ENCODE assay signal across 11 mouse cellular contexts in the genomic region with DNA sequence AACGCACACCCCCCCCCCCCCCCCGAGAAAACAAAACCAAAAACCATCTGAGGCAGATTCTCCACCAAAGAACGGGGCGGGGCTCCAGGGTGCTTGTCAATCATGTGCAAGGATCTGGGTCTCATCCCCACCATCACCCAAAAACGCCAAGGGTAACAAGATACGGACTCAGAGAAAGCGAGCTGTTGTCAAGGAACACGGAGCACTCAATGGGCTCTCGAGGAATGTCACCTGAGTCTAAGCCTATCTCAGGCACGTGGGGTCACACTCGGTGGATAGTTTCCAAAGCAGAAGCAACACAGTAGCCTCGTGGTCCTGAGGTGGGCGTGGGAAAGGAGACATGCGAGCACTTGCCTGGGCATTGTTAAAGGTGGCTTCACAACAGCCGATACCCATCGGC. TPM values are rescaled to one million over a fixed set of nuclear protein-coding genes. Genes with fewer than 3 reads are reported as not detected.
DNase-seq lines count a peak whose midpoint lies in the region; ATAC-seq lines count a peak whose summit lies in the region.
"Had no signal": no experiment of that assay in that cellular context is flagged by ENCODE, and none has a peak within 500 bp of the region (broad histone marks: within the 10 kb centered on the region; RNA-seq: fewer than 3 reads in every experiment).

No protein-coding gene starts in this region.

- WGBS in heart, embryonic 13.5 days = 54% methylated on average over 16 of the region's 16 CpGs
- WGBS in neural tube, embryonic 13.5 days = 88% methylated on average over 16 of the region's 16 CpGs
- WGBS in hindbrain, embryonic 14.5 days = 72% methylated on average over 16 of the region's 16 CpGs

- no peaks in the 10 kb centered on the region for H3K9me3 ChIP-seq in heart, embryonic 13.5 days
- H3K9me3 ChIP-seq in neural tube, embryonic 13.5 days = no peaks in the 10 kb centered on the region
- no peaks in the 10 kb centered on the region for H3K9me3 ChIP-seq in hindbrain, embryonic 14.5 days (ENCODE audit: control insufficient read depth, low read length)

- H3K4me3 ChIP-seq in heart, embryonic 13.5 days = 0 out of 2 replicates have a peak overlapping the region, but pooled peaks have one; percentile 2
- no peak overlapping the region for H3K4me3 ChIP-seq in neural tube, embryonic 13.5 days
- H3K4me3 ChIP-seq in hindbrain, embryonic 14.5 days (replicated peaks; ENCODE audit: low read length) = no peak overlapping the region

- no peak for DNase-seq in heart, postnatal 4 days
- DNase-seq in neural tube, embryonic 10.5 days (ENCODE audit: extremely low spot score, low spot score) = no peak
- no peak for DNase-seq in hindbrain, embryonic 14.5 days (ENCODE audit: low spot score)
- peak; percentile 79 for DNase-seq in splenic B cell, adult 2 months (ENCODE audit: low read depth, low spot score)
- no peak for DNase-seq in retina, postnatal 1 day
- no peak for DNase-seq in urinary bladder, postnatal 10 days (ENCODE audit: low spot score)
- DNase-seq: cerebellum, postnatal 25 days; gastrocnemius, postnatal 25 days; kidney, postnatal 10 days had no signal

- no peak for ATAC-seq in heart, embryonic 13.5 days (ENCODE audit: extremely low read depth, insufficient number of reproducible peaks, low FRiP score, low TSS enrichment)
- no peak for ATAC-seq in neural tube, embryonic 13.5 days (ENCODE audit: low read depth)
- no peak for ATAC-seq in hindbrain, embryonic 14.5 days (ENCODE audit: low FRiP score)

- peak overlapping the region; percentile 62 for H3K4me2 ChIP-seq in heart, embryonic 13.5 days
- no peak overlapping the region for H3K4me2 ChIP-seq in neural tube, embryonic 13.5 days
- 0 out of 2 replicates have a peak overlapping the region, but pooled peaks have one; percentile 18 for H3K4me2 ChIP-seq in hindbrain, embryonic 14.5 days (replicated peaks)

- peak overlapping the region; percentile 79 for H3K9ac ChIP-seq in heart, embryonic 13.5 days
- H3K9ac ChIP-seq in neural tube, embryonic 13.5 days = no peak overlapping the region
- no peak overlapping the region for H3K9ac ChIP-seq in hindbrain, embryonic 14.5 days

- peak overlapping the region; percentile 96 for H3K27ac ChIP-seq in heart, embryonic 13.5 days (replicated peaks)
- peak overlapping the region; percentile 64; the same call in 1 of the 2 replicates for H3K27ac ChIP-seq in neural tube, embryonic 13.5 days (replicated peaks)
- peak overlapping the region; percentile 59 for H3K27ac ChIP-seq in hindbrain, embryonic 14.5 days

- H3K36me3 ChIP-seq in heart, embryonic 13.5 days = peaks cover 18% of the 10 kb centered on the region
- H3K36me3 ChIP-seq in neural tube, embryonic 13.5 days = peaks cover 18% of the 10 kb centered on the region
- peaks cover 16% of the 10 kb centered on the region for H3K36me3 ChIP-seq in hindbrain, embryonic 14.5 days (replicated peaks; ENCODE audit: control insufficient read depth, insufficient read depth)
- 0 out of 2 replicates have a peak, but pooled peaks cover 2% of the 10 kb centered on the region for H3K36me3 ChIP-seq in splenic B cell, adult 2 months (ENCODE audit: control insufficient read depth, insufficient read depth, low read length, poor library complexity, severe bottlenecking)

- H3K4me1 ChIP-seq in heart, embryonic 13.5 days = peaks cover 93% of the 10 kb centered on the region
- peaks cover 93% of the 10 kb centered on the region for H3K4me1 ChIP-seq in neural tube, embryonic 13.5 days (replicated peaks)
- peaks cover 89% of the 10 kb centered on the region for H3K4me1 ChIP-seq in hindbrain, embryonic 14.5 days (replicated peaks; ENCODE audit: control insufficient read depth, insufficient read depth, low read length)

- H3K27me3 ChIP-seq in heart, embryonic 13.5 days (replicated peaks) = no peaks in the 10 kb centered on the region
- H3K27me3 ChIP-seq in neural tube, embryonic 13.5 days = no peaks in the 10 kb centered on the region
- no peaks in the 10 kb centered on the region for H3K27me3 ChIP-seq in hindbrain, embryonic 14.5 days (ENCODE audit: control insufficient read depth, insufficient read depth, low read length)
- no peaks in the 10 kb centered on the region for H3K27me3 ChIP-seq in splenic B cell, adult 2 months (ENCODE audit: control insufficient read depth, insufficient read depth, low read length, poor library complexity, severe bottlenecking)

RNA-seq across cellular contexts. Expression of a gene that starts 18.3 kb away (rescaled TPM):
- 51.2 and 52.2 TPM in 2 replicates for polyA plus RNA-seq in heart, embryonic 13.5 days (2015; fragmentation: Nextera tagmentation; extraction: Ambion mirVana)
- total RNA-seq in heart, postnatal 4 days (2021) = 10 to 100 TPM; 42.3 to 49.1 TPM
- 77.5 and 78.5 TPM in 2 replicates for polyA plus RNA-seq in neural tube, embryonic 13.5 days (2015; fragmentation: Nextera tagmentation; extraction: Ambion mirVana)
- polyA plus RNA-seq in hindbrain, embryonic 14.5 days (2014; fragmentation: Nextera tagmentation; extraction: Ambion mirVana) = 59.5 and 61.7 TPM in 2 replicates

RNA-seq across cellular contexts. Expression of a gene that starts 40.3 kb away (rescaled TPM):
- 4.7 and 5.6 TPM in 2 replicates for polyA plus RNA-seq in heart, embryonic 13.5 days (2015; fragmentation: Nextera tagmentation; extraction: Ambion mirVana)
- total RNA-seq in heart, postnatal 4 days (2021) = 10 to 100 TPM; 29.6 to 42.2 TPM
- 17.1 and 22.3 TPM in 2 replicates for polyA plus RNA-seq in neural tube, embryonic 13.5 days (2015; fragmentation: Nextera tagmentation; extraction: Ambion mirVana)
- 22.4 and 27.9 TPM in 2 replicates for polyA plus RNA-seq in hindbrain, embryonic 14.5 days (2014; fragmentation: Nextera tagmentation; extraction: Ambion mirVana)
